Mouse (Mus musculus): Measurements from ENCODE around the gene Drap1. TPM values are rescaled to one million over a fixed set of nuclear protein-coding genes. Genes with fewer than 3 reads are reported as not detected.
A peak's percentile ranks its signal among the peaks of the same experiment; 100 is the strongest.

Gene Drap1
- 100 to 1,000 TPM; 273 to 290 TPM for total RNA-seq (2021)
- 127 and 159 TPM in 2 replicates for polyA plus RNA-seq (2012; rRNA removed)
- long read RNA-seq, transcript Drap1-203 (7 exons, 939 nt), result minor isoform, 21 of 286 reads
- long read RNA-seq, transcript Drap1-209 (6 exons, 734 nt), result minor isoform, 5 of 286 reads
- long read RNA-seq, transcript Drap1-201 (7 exons, 992 nt), result major isoform, 242 of 286 reads
- long read RNA-seq, partial matches to known transcripts, result 3 of 286 reads
- long read RNA-seq, other reads (novel, unspliced or antisense), result 10 of 286 reads

- DNase-seq, result peak; percentile 96
Measured at GRCm38 (mm10) chr19:5424782-5425741, at the start of gene Drap1, which contains the start of gene AI837181. Drap1 (minus strand) TSS chr19:5424979. AI837181 (plus strand) TSS chr19:5425144.

- DNase-seq, result peak; percentile 94
Measured at GRCm38 (mm10) chr19:5473720-5474119, 48.9 kb upstream of the Drap1 start, which contains the start of gene Efemp2. Efemp2 (plus strand) TSS chr19:5473954.

DNA sequence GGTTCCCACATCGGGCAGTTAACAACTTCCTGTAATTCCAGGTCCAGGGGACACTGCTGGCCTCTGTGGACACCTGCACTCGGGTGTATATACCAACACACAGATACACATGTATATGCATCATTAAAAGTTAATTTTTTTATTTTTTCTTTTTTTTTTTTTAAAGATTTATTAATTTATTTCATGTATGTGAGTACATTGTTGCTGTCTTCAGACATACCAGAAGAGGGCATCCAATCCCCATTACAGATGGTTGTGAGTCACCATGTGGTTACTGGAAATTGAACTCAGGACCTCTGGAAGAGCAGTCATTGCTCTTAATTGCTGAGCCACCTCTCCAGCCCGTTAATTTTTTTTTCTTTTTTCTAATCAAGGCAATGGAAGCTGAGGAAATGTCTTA is 48.1 kb upstream of the Drap1 start:
- DNase-seq, result no peak

DNA sequence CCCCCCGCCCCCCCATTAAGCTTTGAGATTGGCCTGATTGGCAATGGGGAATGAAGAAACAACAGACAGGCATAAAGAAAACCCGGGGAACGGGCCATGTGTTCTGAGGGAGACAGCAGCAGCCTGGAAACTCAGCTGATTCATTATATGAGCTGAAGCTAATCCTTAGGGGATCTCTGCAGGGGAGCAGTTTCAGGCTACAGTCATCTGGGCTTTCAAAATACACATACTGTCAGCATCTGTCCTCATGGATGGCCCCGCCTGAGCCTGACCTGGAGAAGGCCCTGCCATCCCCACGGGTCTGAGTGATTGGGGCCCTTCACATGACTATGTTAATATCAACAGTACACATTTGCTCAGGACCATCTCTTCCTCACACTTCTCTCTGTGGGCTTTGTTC is 47.1 kb upstream of the Drap1 start:
- no peak for DNase-seq

DNA sequence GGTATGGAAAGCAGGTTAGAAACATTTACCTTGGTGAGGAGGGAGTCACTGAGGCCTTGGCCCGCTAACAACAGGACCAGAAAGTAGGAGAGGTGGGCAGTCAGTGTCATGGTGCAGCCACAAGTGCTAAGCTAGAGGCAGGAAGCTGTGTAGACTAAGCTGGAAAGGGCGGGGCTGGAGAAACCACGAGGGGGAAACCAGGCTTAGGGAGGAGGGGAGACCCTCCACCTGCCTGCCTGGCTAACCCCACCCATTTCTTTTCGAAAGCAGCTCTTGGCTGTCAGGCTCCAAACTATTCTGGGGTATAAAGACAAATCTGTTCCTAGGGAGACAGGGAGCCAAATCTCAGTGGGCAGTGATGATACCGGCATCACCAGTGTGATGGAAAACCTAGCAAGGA is 43.6 kb upstream of the Drap1 start, which contains the start of gene Ctsw:
TSS of gene Ctsw (minus strand) at position 134 of the 400 bp plus-strand sequence.
- no peak for DNase-seq

- no peak for DNase-seq
Measured at GRCm38 (mm10) chr19:5466916-5467500, 42.2 kb upstream of the Drap1 start.

DNA sequence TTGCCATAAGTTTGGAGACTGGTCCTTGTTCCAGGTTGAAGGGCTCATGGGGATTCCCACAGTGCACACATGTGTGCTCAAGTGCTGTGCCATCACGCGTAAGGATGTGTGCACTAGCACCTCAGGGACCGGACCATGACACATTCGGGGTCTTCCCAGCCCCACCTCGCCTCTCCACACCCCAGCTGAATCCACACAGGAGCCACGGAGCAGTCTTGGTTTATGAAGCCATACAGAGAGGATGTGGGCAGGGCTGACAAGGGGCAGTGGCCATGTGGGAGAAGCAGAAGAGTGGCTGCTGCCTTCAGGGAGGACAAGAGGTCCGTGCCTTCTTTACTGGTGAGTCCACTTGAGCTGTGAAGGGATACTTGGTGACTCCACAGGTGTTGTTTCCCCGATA is 40.3 kb upstream of the Drap1 start:
- no peak for DNase-seq

- peak; percentile 65 for DNase-seq
Measured at GRCm38 (mm10) chr19:5463791-5464562, 39.2 kb upstream of the Drap1 start.

DNA sequence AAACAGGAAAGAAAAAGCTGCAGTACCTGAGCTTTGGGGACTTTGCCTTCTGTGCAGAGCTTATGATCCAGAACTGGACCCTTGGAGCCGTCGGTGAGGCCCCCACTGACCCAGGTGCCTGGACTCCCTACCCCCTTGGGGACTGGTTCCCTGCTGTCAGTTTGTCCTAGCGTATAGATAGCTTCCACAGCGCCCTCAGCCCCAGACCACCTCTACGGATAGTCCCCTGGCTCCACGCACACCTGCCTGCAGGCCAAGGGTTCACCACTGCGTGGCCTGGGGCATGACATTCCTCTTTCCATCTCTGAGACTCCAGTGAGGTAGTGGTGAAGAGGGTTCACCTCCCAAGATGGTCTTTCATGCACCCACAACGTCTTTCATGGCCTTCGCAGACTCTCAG is 38.4 kb upstream of the Drap1 start:
- DNase-seq, result no peak

DNA sequence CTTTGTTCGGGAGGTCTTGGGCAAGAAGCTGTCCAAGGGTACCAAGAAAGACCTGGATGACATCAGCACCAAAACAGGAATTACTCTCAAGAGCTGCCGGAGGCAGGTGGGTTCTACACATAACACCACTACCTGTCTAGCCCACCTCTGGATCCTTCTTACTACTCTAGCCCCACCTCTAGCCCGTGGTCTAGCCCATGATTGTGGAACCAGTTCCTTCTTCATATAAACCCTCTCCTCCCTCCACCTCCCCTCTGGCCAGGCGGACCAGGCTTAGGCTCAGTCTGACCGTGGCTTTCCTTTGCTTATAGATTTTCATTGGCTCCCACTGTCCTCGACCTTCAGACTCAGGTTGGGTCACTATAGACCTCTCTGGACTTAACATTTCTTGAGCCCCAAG is 36.6 kb upstream of the Drap1 start:
- DNase-seq, result no peak

DNA sequence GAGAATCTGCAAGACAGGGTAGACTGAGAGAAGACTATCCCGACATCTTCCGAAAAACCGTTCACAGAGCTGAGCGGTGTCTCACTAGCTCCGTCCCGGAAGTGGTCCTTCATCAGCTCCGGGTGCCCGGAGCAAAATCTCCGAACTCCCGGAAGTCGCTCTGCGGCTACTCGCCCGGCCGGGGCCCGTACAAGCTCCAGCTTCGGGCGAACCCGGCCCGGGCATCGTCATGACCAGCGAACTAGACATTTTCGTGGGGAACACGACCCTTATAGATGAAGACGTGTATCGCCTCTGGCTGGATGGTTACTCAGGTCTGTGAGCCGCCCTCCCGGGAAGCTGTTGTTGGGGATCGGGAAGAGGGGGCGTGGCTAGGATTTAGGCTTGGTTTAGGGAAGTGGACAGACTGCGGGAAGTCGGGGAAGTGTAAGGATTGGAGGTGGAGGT is 35.7 kb upstream of the Drap1 start, which contains the start of gene Fibp:
TSS of gene Fibp (plus strand) at position 151 of the 447 bp plus-strand sequence.
- DNase-seq, result peak; percentile 92

DNA sequence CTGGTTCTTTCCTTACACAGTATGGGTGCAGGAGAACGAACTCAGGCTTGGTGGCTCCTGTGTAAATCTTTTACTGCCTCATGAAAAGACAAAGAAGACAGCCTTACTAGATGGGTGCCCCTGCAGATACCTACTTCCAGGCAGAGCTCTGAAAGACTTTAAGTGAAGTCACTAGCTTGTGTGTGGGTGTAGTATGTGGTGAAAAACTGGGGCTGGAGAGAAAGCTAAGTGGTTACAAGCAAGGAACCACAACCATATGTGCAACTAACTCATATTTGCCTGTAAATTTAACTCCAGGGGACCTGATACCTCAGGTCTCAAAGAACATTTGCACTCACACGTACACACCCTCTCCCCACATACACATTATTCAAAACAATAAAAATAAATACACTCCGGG is 35.1 kb upstream of the Drap1 start:
- DNase-seq, result no peak

- DNase-seq, result no peak
Measured at GRCm38 (mm10) chr19:5459019-5459418, 34.2 kb upstream of the Drap1 start.

- DNase-seq, result no peak
Measured at GRCm38 (mm10) chr19:5457746-5458442, 33.1 kb upstream of the Drap1 start, which contains the start of gene Ccdc85b. Ccdc85b (minus strand) TSS chr19:5457894.

DNA sequence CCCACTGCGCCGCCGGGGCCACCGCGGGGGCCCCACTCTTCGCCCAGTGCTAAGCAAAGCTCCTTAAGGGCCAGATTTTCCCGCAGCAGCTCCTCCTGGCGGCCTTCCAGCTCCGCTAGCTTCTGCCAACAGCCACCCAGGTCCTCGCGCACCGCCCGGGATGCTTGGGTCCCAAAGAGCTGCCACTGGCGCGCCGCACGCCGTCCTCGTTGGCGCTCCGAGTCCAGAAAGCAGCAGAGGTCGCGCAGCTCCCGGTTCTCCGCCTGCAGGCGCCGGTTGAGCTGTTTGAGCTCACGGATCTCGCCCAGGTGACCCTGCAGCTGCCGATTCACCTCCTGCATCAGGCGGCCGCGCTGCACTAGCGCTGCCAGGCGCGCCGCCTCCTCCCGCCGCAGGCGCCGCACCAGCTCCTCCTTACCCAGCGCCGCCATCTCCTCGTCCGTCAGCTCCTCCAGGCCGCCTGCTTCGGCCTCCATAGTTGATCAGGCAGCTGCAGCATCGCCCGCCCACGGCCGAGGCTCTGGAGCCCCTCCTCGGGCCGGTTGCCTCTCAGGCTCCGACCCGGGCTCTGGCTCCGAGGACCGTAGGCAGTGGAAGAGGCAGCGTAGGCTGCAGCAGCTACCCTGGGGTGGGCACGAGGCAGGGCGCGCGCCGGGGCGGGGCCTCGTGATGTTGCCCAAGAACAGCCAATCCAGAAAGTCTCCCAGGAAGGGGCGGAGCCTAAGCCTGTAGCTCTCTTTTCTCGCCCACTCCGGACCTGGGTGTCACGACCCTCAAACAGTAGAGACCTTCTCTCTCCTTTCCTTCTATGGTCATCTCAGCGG is 32.4 kb upstream of the Drap1 start:
- peak; percentile 97 for DNase-seq

- DNase-seq, result no peak
Measured at GRCm38 (mm10) chr19:5456241-5456921, 31.6 kb upstream of the Drap1 start.

DNA sequence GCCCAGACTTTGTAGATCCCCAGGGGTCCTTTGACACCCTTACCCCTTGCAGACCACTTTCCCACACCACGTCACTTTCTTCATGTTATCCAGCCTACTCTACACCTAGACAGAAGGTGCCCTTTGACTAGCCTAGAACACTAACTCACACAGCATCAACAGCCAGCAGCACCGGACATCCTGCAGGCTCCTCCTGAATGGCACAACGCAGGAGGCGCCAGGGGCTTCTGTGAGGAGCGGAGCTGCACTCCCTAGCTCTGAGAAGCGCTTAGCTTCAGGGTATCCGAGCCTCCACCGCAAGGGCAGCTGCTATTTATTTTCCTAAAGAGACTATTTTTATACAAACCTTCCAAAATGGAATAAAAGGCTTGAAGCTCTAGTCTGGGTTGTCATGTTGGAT is 30.8 kb upstream of the Drap1 start:
- DNase-seq, result no peak

GRCm38 (mm10) chr19:5455037-5455436 is 30.3 kb upstream of the Drap1 start:
- DNase-seq, result no peak

DNA sequence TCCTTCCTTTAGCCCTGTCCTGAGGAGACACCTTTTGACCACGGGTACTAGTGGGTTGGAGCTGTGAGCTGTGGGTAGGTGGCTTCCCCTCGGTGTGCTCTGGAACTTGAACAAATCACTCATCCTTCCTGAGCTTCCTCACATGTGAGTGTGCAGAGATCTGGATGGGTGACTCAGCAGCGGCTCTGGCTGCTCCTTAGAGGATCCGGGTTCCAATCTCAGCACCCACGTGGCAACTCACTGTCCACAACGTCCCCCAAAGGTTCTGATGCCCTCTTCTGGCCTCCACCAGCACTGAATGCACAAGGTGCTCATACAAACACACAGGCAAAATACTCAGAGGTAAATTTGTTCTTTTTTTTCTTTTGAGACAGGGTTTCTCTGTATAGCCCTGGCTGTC is 27.0 kb upstream of the Drap1 start:
- no peak for DNase-seq

Measured in adrenal gland, adult 2 months (tissue).